Mouse (Mus musculus): Measurements from ENCODE around the gene Qrich1. TPM values are rescaled to one million over a fixed set of nuclear protein-coding genes. Genes with fewer than 3 reads are reported as not detected.

The Qrich1 gene
- polyA plus RNA-seq, 1 experiment from 2014 or later: 27.1 TPM

GRCm38 (mm10) chr9:108517931-108518332 lies 1.3 kb downstream of the Qrich1 start:
- WGBS (ENCODE audit: insufficient replicate concordance): under 1% methylated on average over 13 of the region's 13 CpGs
- Histone ChIP-seq H3K4me1 (ENCODE audit: insufficient read depth) (peaks cover 17% of the 10 kb centered on the region), H3K27me3 (ENCODE audit: insufficient read depth, low read length) (no peaks in the 10 kb centered on the region), H3K9ac (replicated peaks) (peak overlapping the region; percentile 97), H3K36me3 (replicated peaks; ENCODE audit: insufficient read depth, low read length) (peaks cover 42% of the 10 kb centered on the region), H3K4me2 (ENCODE audit: low read depth, low read length) (peak overlapping the region; percentile 84), H3K9me3 (ENCODE audit: low read length) (no peaks in the 10 kb centered on the region), H3K4me3 (ENCODE audit: low read depth, low read length) (peak overlapping the region; percentile 99), H3K27ac (ENCODE audit: low read depth) (peak overlapping the region; percentile 100)
- DNase-seq (no peak), ATAC-seq (peak; percentile 17)
- no peak for TF ChIP-seq EP300 (IDR thresholded peaks at IDR 0.05; ENCODE audit: low read depth)
- 0 out of 2 replicates have a peak, but pooled peaks have one; percentile 6 for TF ChIP-seq CTCF (IDR thresholded peaks at IDR 0.05; ENCODE audit: low read depth)

- DNase-seq: no peak
- no peak for ATAC-seq
- H3K27ac ChIP-seq (ENCODE audit: low read depth): no peak overlapping the region
- no peak overlapping the region for H3K4me3 ChIP-seq (ENCODE audit: low read depth, low read length)
- H3K9me3 ChIP-seq (ENCODE audit: low read length): no peaks in the 10 kb centered on the region
- H3K4me2 ChIP-seq (ENCODE audit: low read depth, low read length): no peak overlapping the region
- no peak overlapping the region for H3K9ac ChIP-seq (replicated peaks)
- H3K4me1 ChIP-seq (ENCODE audit: insufficient read depth): peaks cover 14% of the 10 kb centered on the region; the same call in 1 of the 2 replicates
- peaks cover 19% of the 10 kb centered on the region for H3K36me3 ChIP-seq (replicated peaks; ENCODE audit: insufficient read depth, low read length)
- no peaks in the 10 kb centered on the region for H3K27me3 ChIP-seq (ENCODE audit: insufficient read depth, low read length)
- no peak for TF ChIP-seq CTCF (IDR thresholded peaks at IDR 0.05; ENCODE audit: low read depth)
- no peak for TF ChIP-seq EP300 (IDR thresholded peaks at IDR 0.05; ENCODE audit: low read depth)
- WGBS (ENCODE audit: insufficient replicate concordance): 71% methylated on average over 2 of the region's 2 CpGs
Observed at GRCm38 (mm10) chr9:108521604-108522003, 5.0 kb downstream of the Qrich1 start.

- H3K36me3 ChIP-seq (replicated peaks; ENCODE audit: insufficient read depth, low read length): peaks cover 25% of the 10 kb centered on the region
- no peak for ATAC-seq
- 96% methylated on average over 4 of the region's 4 CpGs for WGBS (ENCODE audit: insufficient replicate concordance)
Observed at GRCm38 (mm10) chr9:108523341-108523740, 6.7 kb downstream of the Qrich1 start.

GRCm38 (mm10) chr9:108525400-108525799 lies 8.8 kb downstream of the Qrich1 start:
- Histone ChIP-seq H3K4me1 (ENCODE audit: insufficient read depth) (0 out of 2 replicates have a peak, but pooled peaks cover 4% of the 10 kb centered on the region), H3K27ac (ENCODE audit: low read depth) (no peak overlapping the region), H3K27me3 (ENCODE audit: insufficient read depth, low read length) (no peaks in the 10 kb centered on the region), H3K9ac (replicated peaks) (no peak overlapping the region), H3K36me3 (replicated peaks; ENCODE audit: insufficient read depth, low read length) (peaks cover 35% of the 10 kb centered on the region), H3K4me3 (ENCODE audit: low read depth, low read length) (no peak overlapping the region), H3K4me2 (ENCODE audit: low read depth, low read length) (no peak overlapping the region), H3K9me3 (ENCODE audit: low read length) (no peaks in the 10 kb centered on the region)
- WGBS (ENCODE audit: insufficient replicate concordance): 77% methylated on average over 3 of the region's 3 CpGs
- ATAC-seq: no peak
- TF ChIP-seq EP300 (IDR thresholded peaks at IDR 0.05; ENCODE audit: low read depth) (no peak), CTCF (IDR thresholded peaks at IDR 0.05; ENCODE audit: low read depth) (0 out of 2 replicates have a peak, but pooled peaks have one; percentile 3)
- DNase-seq: no peak

More at GRCm38 (mm10) chr9:108523341-108523740, 6.7 kb downstream of the Qrich1 start:
- TF ChIP-seq EP300 (IDR thresholded peaks at IDR 0.05; ENCODE audit: low read depth) (no peak), CTCF (IDR thresholded peaks at IDR 0.05; ENCODE audit: low read depth) (no peak)
- no peak overlapping the region for H3K9ac ChIP-seq (replicated peaks)
- H3K4me2 ChIP-seq (ENCODE audit: low read depth, low read length): no peak overlapping the region
- peaks cover 14% of the 10 kb centered on the region; the same call in 1 of the 2 replicates for H3K4me1 ChIP-seq (ENCODE audit: insufficient read depth)
- no peaks in the 10 kb centered on the region for H3K27me3 ChIP-seq (ENCODE audit: insufficient read depth, low read length)
- DNase-seq: no peak
- no peak overlapping the region for H3K27ac ChIP-seq (ENCODE audit: low read depth)
- no peaks in the 10 kb centered on the region for H3K9me3 ChIP-seq (ENCODE audit: low read length)
- H3K4me3 ChIP-seq (ENCODE audit: low read depth, low read length): no peak overlapping the region

GRCm38 (mm10) chr9:108530954-108531353 lies 14.3 kb downstream of the Qrich1 start:
- no peaks in the 10 kb centered on the region for H3K9me3 ChIP-seq (ENCODE audit: low read length)
- H3K4me1 ChIP-seq (ENCODE audit: insufficient read depth): no peaks in the 10 kb centered on the region
- ATAC-seq: no peak
- H3K27ac ChIP-seq (ENCODE audit: low read depth): no peak overlapping the region
- no peaks in the 10 kb centered on the region for H3K27me3 ChIP-seq (ENCODE audit: insufficient read depth, low read length)
- H3K4me3 ChIP-seq (ENCODE audit: low read depth, low read length): no peak overlapping the region
- peaks cover 69% of the 10 kb centered on the region for H3K36me3 ChIP-seq (replicated peaks; ENCODE audit: insufficient read depth, low read length)
- TF ChIP-seq CTCF (IDR thresholded peaks at IDR 0.05; ENCODE audit: low read depth) (no peak), EP300 (IDR thresholded peaks at IDR 0.05; ENCODE audit: low read depth) (no peak)
- no peak overlapping the region for H3K4me2 ChIP-seq (ENCODE audit: low read depth, low read length)
- no peak overlapping the region for H3K9ac ChIP-seq (replicated peaks)
- WGBS (ENCODE audit: insufficient replicate concordance): 76% methylated on average over 1 of the region's 1 CpGs
- no peak for DNase-seq

- peaks cover 72% of the 10 kb centered on the region for H3K36me3 ChIP-seq (replicated peaks; ENCODE audit: insufficient read depth, low read length)
- H3K4me3 ChIP-seq (ENCODE audit: low read depth, low read length): no peak overlapping the region
- ATAC-seq (no peak), DNase-seq (no peak)
- 87% methylated on average over 1 of the region's 1 CpGs for WGBS (ENCODE audit: insufficient replicate concordance)
- TF ChIP-seq EP300 (IDR thresholded peaks at IDR 0.05; ENCODE audit: low read depth): no peak
- no peak for TF ChIP-seq CTCF (IDR thresholded peaks at IDR 0.05; ENCODE audit: low read depth)
- no peak overlapping the region for H3K9ac ChIP-seq (replicated peaks)
- H3K4me2 ChIP-seq (ENCODE audit: low read depth, low read length): no peak overlapping the region
- no peaks in the 10 kb centered on the region for H3K27me3 ChIP-seq (ENCODE audit: insufficient read depth, low read length)
- no peaks in the 10 kb centered on the region for H3K9me3 ChIP-seq (ENCODE audit: low read length)
- H3K27ac ChIP-seq (ENCODE audit: low read depth): no peak overlapping the region
- H3K4me1 ChIP-seq (ENCODE audit: insufficient read depth): no peaks in the 10 kb centered on the region
Observed at GRCm38 (mm10) chr9:108531496-108531895, 14.9 kb downstream of the Qrich1 start.

- no peak overlapping the region for H3K9ac ChIP-seq (replicated peaks)
- H3K4me1 ChIP-seq (ENCODE audit: insufficient read depth): no peaks in the 10 kb centered on the region
- no peaks in the 10 kb centered on the region for H3K27me3 ChIP-seq (ENCODE audit: insufficient read depth, low read length)
- H3K9me3 ChIP-seq (ENCODE audit: low read length): no peaks in the 10 kb centered on the region
- H3K27ac ChIP-seq (ENCODE audit: low read depth): no peak overlapping the region
- no peak for ATAC-seq
- H3K4me2 ChIP-seq (ENCODE audit: low read depth, low read length): no peak overlapping the region
- peaks cover 76% of the 10 kb centered on the region for H3K36me3 ChIP-seq (replicated peaks; ENCODE audit: insufficient read depth, low read length)
- H3K4me3 ChIP-seq (ENCODE audit: low read depth, low read length): no peak overlapping the region
- no peak for DNase-seq
- TF ChIP-seq EP300 (IDR thresholded peaks at IDR 0.05; ENCODE audit: low read depth) (no peak), CTCF (IDR thresholded peaks at IDR 0.05; ENCODE audit: low read depth) (no peak)
Observed at GRCm38 (mm10) chr9:108540846-108541245, 24.2 kb downstream of the Qrich1 start.
